Mouse (Mus musculus): ENCODE results near the gene Rpl10a. TPM values are rescaled to one million over a fixed set of nuclear protein-coding genes. Genes with fewer than 3 reads are reported as not detected.

The Rpl10a gene
- total and polyA plus RNA-seq, 2 experiments from 2014 or later = 255 to 939 TPM

- WGBS = 32% methylated on average over 7 of the region's 7 CpGs
- H3K27me3 ChIP-seq (ENCODE audit: control insufficient read depth, insufficient read depth, low read length) = no peaks in the 10 kb centered on the region
- H3K4me3 ChIP-seq (ENCODE audit: low read depth, low read length) = no peak overlapping the region
- TF ChIP-seq EP300 (IDR thresholded peaks at IDR 0.05; ENCODE audit: low read depth) (no peak), CTCF (IDR thresholded peaks at IDR 0.05; ENCODE audit: low read depth) (no peak)
- no peak overlapping the region for H3K9ac ChIP-seq (replicated peaks; ENCODE audit: low read depth, low read length)
- H3K9me3 ChIP-seq (replicated peaks; ENCODE audit: control insufficient read depth, low read length) = no peaks in the 10 kb centered on the region
- H3K36me3 ChIP-seq (replicated peaks; ENCODE audit: control insufficient read depth, insufficient read depth, low read length) = peaks cover 30% of the 10 kb centered on the region
- H3K4me2 ChIP-seq (ENCODE audit: low read depth, low read length) = no peak overlapping the region
- DNase-seq (ENCODE audit: low spot score) = no peak
- no peak overlapping the region for H3K27ac ChIP-seq (ENCODE audit: low read depth)
- H3K4me1 ChIP-seq (ENCODE audit: control insufficient read depth, insufficient read depth) = peaks cover 18% of the 10 kb centered on the region
- no peak for ATAC-seq (ENCODE audit: insufficient read depth, low read depth)
Observed at GRCm38 (mm10) chr17:28331241-28332112, 3.2 kb downstream of the Rpl10a start.

- Histone ChIP-seq H3K4me3 (ENCODE audit: low read depth, low read length) (no peak overlapping the region), H3K36me3 (replicated peaks; ENCODE audit: control insufficient read depth, insufficient read depth, low read length) (peaks cover 31% of the 10 kb centered on the region), H3K27me3 (ENCODE audit: control insufficient read depth, insufficient read depth, low read length) (no peaks in the 10 kb centered on the region), H3K4me1 (ENCODE audit: control insufficient read depth, insufficient read depth) (peaks cover 17% of the 10 kb centered on the region), H3K9ac (replicated peaks; ENCODE audit: low read depth, low read length) (no peak overlapping the region), H3K4me2 (ENCODE audit: low read depth, low read length) (no peak overlapping the region), H3K27ac (ENCODE audit: low read depth) (no peak overlapping the region), H3K9me3 (replicated peaks; ENCODE audit: control insufficient read depth, low read length) (no peaks in the 10 kb centered on the region)
- TF ChIP-seq CTCF (IDR thresholded peaks at IDR 0.05; ENCODE audit: low read depth) (peak; percentile 35; the same call in 1 of the 2 replicates), EP300 (IDR thresholded peaks at IDR 0.05; ENCODE audit: low read depth) (no peak)
- 56% methylated on average over 13 of the region's 13 CpGs for WGBS
- ATAC-seq (ENCODE audit: insufficient read depth, low read depth) = no peak
- DNase-seq (ENCODE audit: low spot score) = no peak
Observed at GRCm38 (mm10) chr17:28332113-28332914, 4.0 kb downstream of the Rpl10a start.

- H3K4me3 ChIP-seq (ENCODE audit: low read depth, low read length) = no peak overlapping the region
- ATAC-seq (ENCODE audit: insufficient read depth, low read depth) (no peak), DNase-seq (ENCODE audit: low spot score) (no peak)
- H3K4me2 ChIP-seq (ENCODE audit: low read depth, low read length) = no peak overlapping the region
- TF ChIP-seq EP300 (IDR thresholded peaks at IDR 0.05; ENCODE audit: low read depth) (no peak), CTCF (IDR thresholded peaks at IDR 0.05; ENCODE audit: low read depth) (no peak)
- H3K27me3 ChIP-seq (ENCODE audit: control insufficient read depth, insufficient read depth, low read length) = no peaks in the 10 kb centered on the region
- H3K27ac ChIP-seq (ENCODE audit: low read depth) = no peak overlapping the region
- peaks cover 10% of the 10 kb centered on the region for H3K4me1 ChIP-seq (ENCODE audit: control insufficient read depth, insufficient read depth)
- H3K36me3 ChIP-seq (replicated peaks; ENCODE audit: control insufficient read depth, insufficient read depth, low read length) = peaks cover 34% of the 10 kb centered on the region
- no peaks in the 10 kb centered on the region for H3K9me3 ChIP-seq (replicated peaks; ENCODE audit: control insufficient read depth, low read length)
- 52% methylated on average over 31 of the region's 31 CpGs for WGBS
- H3K9ac ChIP-seq (replicated peaks; ENCODE audit: low read depth, low read length) = no peak overlapping the region
Observed at GRCm38 (mm10) chr17:28332915-28333546, 4.8 kb downstream of the Rpl10a start.

GRCm38 (mm10) chr17:28335267-28335666 lies 7.0 kb downstream of the Rpl10a start:
- no peak overlapping the region for H3K4me2 ChIP-seq (ENCODE audit: low read depth, low read length)
- 80% methylated on average over 10 of the region's 10 CpGs for whole genome bisulfite sequencing
- no peak overlapping the region for H3K9ac ChIP-seq (replicated peaks; ENCODE audit: low read depth, low read length)
- H3K27ac ChIP-seq (ENCODE audit: low read depth) = no peak overlapping the region
- TF ChIP-seq EP300 (IDR thresholded peaks at IDR 0.05; ENCODE audit: low read depth) = no peak
- TF ChIP-seq CTCF (IDR thresholded peaks at IDR 0.05; ENCODE audit: low read depth) = no peak
- peaks cover 26% of the 10 kb centered on the region for H3K36me3 ChIP-seq (replicated peaks; ENCODE audit: control insufficient read depth, insufficient read depth, low read length)
- no peak for ATAC-seq (ENCODE audit: insufficient read depth, low read depth)
- H3K4me3 ChIP-seq (ENCODE audit: low read depth, low read length) = no peak overlapping the region
- no peaks in the 10 kb centered on the region for H3K27me3 ChIP-seq (ENCODE audit: control insufficient read depth, insufficient read depth, low read length)
- no peak for DNase-seq (ENCODE audit: low spot score)
- no peaks in the 10 kb centered on the region for H3K9me3 ChIP-seq (replicated peaks; ENCODE audit: control insufficient read depth, low read length)
- peaks cover 2% of the 10 kb centered on the region for H3K4me1 ChIP-seq (ENCODE audit: control insufficient read depth, insufficient read depth)

- no peak for DNase-seq (ENCODE audit: low spot score)
- no peaks in the 10 kb centered on the region for H3K27me3 ChIP-seq (ENCODE audit: control insufficient read depth, insufficient read depth, low read length)
- ATAC-seq (ENCODE audit: insufficient read depth, low read depth) = no peak
- no peak overlapping the region for H3K4me3 ChIP-seq (ENCODE audit: low read depth, low read length)
- no peak for TF ChIP-seq CTCF (IDR thresholded peaks at IDR 0.05; ENCODE audit: low read depth)
- no peak for TF ChIP-seq EP300 (IDR thresholded peaks at IDR 0.05; ENCODE audit: low read depth)
- H3K4me1 ChIP-seq (ENCODE audit: control insufficient read depth, insufficient read depth) = peaks cover 14% of the 10 kb centered on the region
- H3K9ac ChIP-seq (replicated peaks; ENCODE audit: low read depth, low read length) = no peak overlapping the region
- no peaks in the 10 kb centered on the region for H3K9me3 ChIP-seq (replicated peaks; ENCODE audit: control insufficient read depth, low read length)
- H3K36me3 ChIP-seq (replicated peaks; ENCODE audit: control insufficient read depth, insufficient read depth, low read length) = peaks cover 13% of the 10 kb centered on the region; the same call in 1 of the 2 replicates
- 91% methylated on average over 7 of the region's 7 CpGs for WGBS
- H3K27ac ChIP-seq (ENCODE audit: low read depth) = no peak overlapping the region
- no peak overlapping the region for H3K4me2 ChIP-seq (ENCODE audit: low read depth, low read length)
Observed at GRCm38 (mm10) chr17:28337547-28337946, 9.3 kb downstream of the Rpl10a start.
